9 mouse cellular contexts compared by ENCODE assay signal in genomic region chr4:137448197-137448596, GRCm38 (mm10). TPM values are rescaled to one million over a fixed set of nuclear protein-coding genes. Genes with fewer than 3 reads are reported as not detected.
A peak's percentile ranks its signal among the peaks of the same experiment; 100 is the strongest.
DNase-seq lines count a peak whose midpoint lies in the region; ATAC-seq lines count a peak whose summit lies in the region.
"Had no signal": no experiment of that assay in that cellular context is flagged by ENCODE, and none has a peak within 500 bp of the region (broad histone marks: within the 10 kb centered on the region; RNA-seq: fewer than 3 reads in every experiment).

No protein-coding gene starts in this region.

- peak overlapping the region; percentile 60; the same call in 1 of the 2 replicates for H3K27ac ChIP-seq in liver, embryonic 12.5 days
- H3K27ac ChIP-seq in liver, embryonic 11.5 days (ENCODE audit: low read depth, low read length) = no peak overlapping the region; the same call in 1 of the 2 replicates
- peak overlapping the region; percentile 41 for H3K27ac ChIP-seq in intestine, embryonic 16.5 days (ENCODE audit: low read length)

- H3K4me2 ChIP-seq in liver, embryonic 12.5 days = peak overlapping the region; percentile 51; the same call in 1 of the 2 replicates
- H3K4me2 ChIP-seq in liver, embryonic 11.5 days = no peak overlapping the region
- H3K4me2 ChIP-seq in intestine, embryonic 16.5 days (ENCODE audit: low read depth, low read length) = no peak overlapping the region

- no peak overlapping the region for H3K9ac ChIP-seq in liver, embryonic 12.5 days
- H3K9ac ChIP-seq in liver, embryonic 11.5 days (ENCODE audit: low read depth, low read length) = no peak overlapping the region
- H3K9ac ChIP-seq in intestine, embryonic 16.5 days (ENCODE audit: low read depth, low read length) = no peak overlapping the region

- no peak for DNase-seq in liver, embryonic 11.5 days (ENCODE audit: low spot score)
- peak; percentile 93 for DNase-seq in Muller cell, postnatal 12 days (ENCODE audit: inconsistent ontology term)
- DNase-seq in adrenal gland, postnatal 14 days = peak; percentile 85
- DNase-seq in frontal cortex, postnatal 25 days (ENCODE audit: low spot score in 2 of 2) = no peak
- DNase-seq in layer of hippocampus, adult 8-10 months (ENCODE audit: low spot score in 2 of 2) = no peak

- no peaks in the 10 kb centered on the region for H3K9me3 ChIP-seq in liver, embryonic 12.5 days (replicated peaks)
- H3K9me3 ChIP-seq in liver, embryonic 11.5 days (ENCODE audit: control insufficient read depth, low read length) = no peaks in the 10 kb centered on the region
- no peaks in the 10 kb centered on the region for H3K9me3 ChIP-seq in intestine, embryonic 16.5 days (ENCODE audit: control insufficient read depth, low read length)

- H3K27me3 ChIP-seq in liver, embryonic 12.5 days (replicated peaks) = no peaks in the 10 kb centered on the region
- H3K27me3 ChIP-seq in liver, embryonic 11.5 days (replicated peaks; ENCODE audit: control insufficient read depth, insufficient read depth, low read length) = no peaks in the 10 kb centered on the region
- no peaks in the 10 kb centered on the region for H3K27me3 ChIP-seq in intestine, embryonic 16.5 days (replicated peaks; ENCODE audit: control insufficient read depth, insufficient read depth, low read length)

- no peak overlapping the region for H3K4me3 ChIP-seq in liver, embryonic 12.5 days
- H3K4me3 ChIP-seq in liver, embryonic 11.5 days (ENCODE audit: low read depth, low read length) = no peak overlapping the region
- no peak overlapping the region for H3K4me3 ChIP-seq in intestine, embryonic 16.5 days (ENCODE audit: low read length)

- ATAC-seq in liver, embryonic 12.5 days = no peak
- ATAC-seq in liver, embryonic 11.5 days (replicated peaks; ENCODE audit: low FRiP score) = no peak
- peak; percentile 45; the same call in 1 of the 2 replicates for ATAC-seq in intestine, embryonic 16.5 days

- peaks cover 50% of the 10 kb centered on the region for H3K4me1 ChIP-seq in liver, embryonic 12.5 days
- peaks cover 26% of the 10 kb centered on the region for H3K4me1 ChIP-seq in liver, embryonic 11.5 days (replicated peaks; ENCODE audit: control insufficient read depth, insufficient read depth, low read length)
- H3K4me1 ChIP-seq in intestine, embryonic 16.5 days (ENCODE audit: control insufficient read depth, insufficient read depth, low read length) = peaks cover 10% of the 10 kb centered on the region

- 67% methylated on average over 6 of the region's 6 CpGs for WGBS in liver, embryonic 12.5 days (ENCODE audit: insufficient replicate concordance)
- 66% methylated on average over 6 of the region's 6 CpGs for WGBS in liver, embryonic 11.5 days
- 36% methylated on average over 6 of the region's 6 CpGs for WGBS in intestine, embryonic 16.5 days

- H3K36me3 ChIP-seq in liver, embryonic 12.5 days = no peaks in the 10 kb centered on the region
- H3K36me3 ChIP-seq in liver, embryonic 11.5 days (ENCODE audit: control insufficient read depth, insufficient read depth, low read length) = no peaks in the 10 kb centered on the region
- no peaks in the 10 kb centered on the region for H3K36me3 ChIP-seq in intestine, embryonic 16.5 days (ENCODE audit: control insufficient read depth, insufficient read depth, low read length)

RNA-seq across cellular contexts. Expression of gene 1700013G24Rik, which starts 4.9 kb away (rescaled TPM):
- polyA plus RNA-seq in liver, embryonic 12.5 days (2016; fragmentation: Nextera tagmentation; extraction: Ambion mirVana) = not detected in 2 replicates
- polyA plus RNA-seq in liver, embryonic 11.5 days (2014; fragmentation: Nextera tagmentation; extraction: Ambion mirVana) = not detected in 2 replicates
- total RNA-seq in adrenal gland, postnatal 14 days (2021) = not detected in 2 replicates
- polyA plus RNA-seq in intestine, embryonic 16.5 days (2015; fragmentation: Nextera tagmentation; extraction: Ambion mirVana) = not detected in 2 replicates
- not detected for total RNA-seq in layer of hippocampus, adult 8-10 months (2022)
- total RNA-seq: common myeloid progenitor, adult 5-6 weeks; left cerebral cortex, postnatal 25 days had no signal

RNA-seq across cellular contexts. Expression of gene Cela3b, which starts 17.9 kb away (rescaled TPM):
- not detected in 2 replicates for polyA plus RNA-seq in liver, embryonic 12.5 days (2016; fragmentation: Nextera tagmentation; extraction: Ambion mirVana)
- not detected in 2 replicates for polyA plus RNA-seq in liver, embryonic 11.5 days (2014; fragmentation: Nextera tagmentation; extraction: Ambion mirVana)
- total RNA-seq in adrenal gland, postnatal 14 days (2021) = not detected in 2 replicates
- 237 and 402 TPM in 2 replicates for polyA plus RNA-seq in intestine, embryonic 16.5 days (2015; fragmentation: Nextera tagmentation; extraction: Ambion mirVana)
- not detected for total RNA-seq in layer of hippocampus, adult 8-10 months (2022)
- total RNA-seq: common myeloid progenitor, adult 5-6 weeks; left cerebral cortex, postnatal 25 days had no signal

RNA-seq across cellular contexts. Expression of gene Hspg2, which starts 20.4 kb away (rescaled TPM):
- polyA plus RNA-seq in liver, embryonic 12.5 days (2016; fragmentation: Nextera tagmentation; extraction: Ambion mirVana) = 6.4 and 7.3 TPM in 2 replicates
- polyA plus RNA-seq in liver, embryonic 11.5 days (2014; fragmentation: Nextera tagmentation; extraction: Ambion mirVana) = 19.9 and 20.8 TPM in 2 replicates
- total RNA-seq in adrenal gland, postnatal 14 days (2021) = 230 and 242 TPM in 2 replicates
- 24.5 TPM in 2 replicates for polyA plus RNA-seq in intestine, embryonic 16.5 days (2015; fragmentation: Nextera tagmentation; extraction: Ambion mirVana)
- 1 to 10 TPM; 4.2 to 6.1 (median 5.6) TPM for total RNA-seq in layer of hippocampus, adult 8-10 months (2022)

RNA-seq across cellular contexts. Expression of gene Cela3a, which starts 38.6 kb away (rescaled TPM):
- polyA plus RNA-seq in liver, embryonic 12.5 days (2016; fragmentation: Nextera tagmentation; extraction: Ambion mirVana) = not detected in 2 replicates
- not detected in 2 replicates for polyA plus RNA-seq in liver, embryonic 11.5 days (2014; fragmentation: Nextera tagmentation; extraction: Ambion mirVana)
- total RNA-seq in adrenal gland, postnatal 14 days (2021) = not detected in 2 replicates
- 0.26 and 0.31 TPM in 2 replicates for polyA plus RNA-seq in intestine, embryonic 16.5 days (2015; fragmentation: Nextera tagmentation; extraction: Ambion mirVana)
- total RNA-seq in layer of hippocampus, adult 8-10 months (2022) = not detected
- total RNA-seq: common myeloid progenitor, adult 5-6 weeks; left cerebral cortex, postnatal 25 days had no signal

Comparison
In these comparisons a context has a peak if more than half of its experiments do, and no peak if none do; other contexts are left out.
1. DNase-seq: peak in Muller cell, postnatal 12 days (single experiment) and adrenal gland, postnatal 14 days (single experiment); none in liver, embryonic 11.5 days (single experiment), frontal cortex, postnatal 25 days (0 of 2) and layer of hippocampus, adult 8-10 months (0 of 2).
2. RNA of gene Cela3b, which starts 17.9 kb away (polyA plus RNA-seq): 237 to 402 TPM in intestine, embryonic 16.5 days; not detected in liver, embryonic 12.5 days and not detected in liver, embryonic 11.5 days; every median in the first group is over 100 times any median in the second.